Mouse (Mus musculus) c-Kit-negative CD71-positive TER-119-positive erythroid progenitor cells, embryonic 14.5 days (primary cell): ENCODE measurements around the gene Susd1.

Experiments used
- DNase-seq: peaks from one replicate; pipeline ENCODE4 v3.0.0-alpha.2; 2013; ENCODE audit warnings: low read depth, low spot score

The Susd1 gene

GRCm38 (mm10) chr4:59437990-59438854 lies at the start of gene Susd1:
TSS of gene Susd1 (minus strand) at chr4:59438633.
- peak; percentile 47 for DNase-seq

DNA sequence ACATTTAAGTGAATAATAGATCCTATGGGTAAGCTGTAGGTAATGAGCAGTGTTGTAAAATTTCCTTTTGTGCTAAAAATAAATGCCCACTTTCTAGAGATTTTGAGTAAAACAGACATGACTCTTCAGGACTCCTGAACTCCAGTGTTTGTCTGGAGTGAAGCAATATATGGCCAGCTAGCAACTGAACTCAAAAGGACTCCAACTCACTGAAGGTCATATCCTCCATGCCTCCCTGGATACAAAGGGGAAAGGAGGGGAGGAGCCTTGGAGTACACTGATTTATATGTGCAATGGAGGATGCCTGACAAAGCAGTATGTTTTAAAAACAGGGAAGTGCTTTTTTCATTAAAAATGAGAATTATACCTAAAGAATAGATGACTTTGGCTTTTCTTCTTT lies 32.9 kb upstream of the Susd1 start:
- no peak for DNase-seq

- no peak for DNase-seq
These were observed 27.0 kb upstream of the Susd1 start for GRCm38 (mm10) chr4:59465449-59465848.

DNA sequence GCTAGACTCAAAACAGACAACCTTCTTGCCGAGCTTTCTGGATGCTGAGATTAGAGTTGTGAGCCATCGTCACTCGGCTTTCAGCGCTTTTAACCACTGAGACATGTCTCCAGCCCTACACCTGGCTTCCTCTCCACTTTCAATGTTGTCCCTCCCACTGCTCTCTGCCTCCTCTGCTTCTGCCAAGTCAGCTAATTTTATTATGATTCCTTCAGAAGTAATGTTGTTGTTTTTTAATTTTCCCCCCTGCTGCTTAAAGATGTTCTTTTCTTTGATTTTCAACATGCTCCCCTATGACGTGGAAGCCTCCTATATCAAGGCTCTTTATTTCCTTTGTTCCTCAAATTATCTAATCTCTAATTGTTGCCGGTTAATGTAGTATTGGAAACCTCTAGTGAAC lies 26.2 kb upstream of the Susd1 start:
- DNase-seq, result no peak

GRCm38 (mm10) chr4:59462494-59462893 lies 24.1 kb upstream of the Susd1 start:
- DNase-seq, result no peak

DNA sequence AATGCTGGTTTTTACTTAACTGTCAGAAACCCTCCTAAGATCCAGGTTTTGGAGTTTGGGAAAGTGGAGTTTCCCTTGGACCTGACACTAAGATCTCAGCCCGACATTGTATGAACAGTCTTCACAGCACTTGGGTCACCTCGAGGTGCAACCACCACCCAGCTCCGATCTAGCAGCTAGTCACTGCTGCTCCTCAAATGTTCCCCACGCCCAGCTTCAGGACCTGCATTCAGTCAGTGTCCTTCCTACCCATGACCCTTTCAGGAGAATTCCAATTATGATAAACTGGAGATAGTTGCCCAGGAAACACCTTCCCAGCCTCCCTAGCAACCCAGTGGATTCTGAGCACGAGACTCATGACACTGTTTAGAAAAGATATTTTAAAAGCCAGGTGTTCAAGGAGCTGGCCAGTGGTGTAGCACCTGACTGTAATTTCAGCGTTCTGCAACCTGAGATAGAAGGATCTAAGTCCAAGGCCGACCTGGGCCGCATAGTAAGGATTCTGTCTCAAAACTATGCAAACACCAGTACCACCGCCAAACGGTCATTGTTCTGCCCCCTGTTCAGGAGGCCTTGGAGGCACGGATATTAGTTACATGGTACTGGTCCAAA lies 22.8 kb upstream of the Susd1 start:
- no peak for DNase-seq

DNA sequence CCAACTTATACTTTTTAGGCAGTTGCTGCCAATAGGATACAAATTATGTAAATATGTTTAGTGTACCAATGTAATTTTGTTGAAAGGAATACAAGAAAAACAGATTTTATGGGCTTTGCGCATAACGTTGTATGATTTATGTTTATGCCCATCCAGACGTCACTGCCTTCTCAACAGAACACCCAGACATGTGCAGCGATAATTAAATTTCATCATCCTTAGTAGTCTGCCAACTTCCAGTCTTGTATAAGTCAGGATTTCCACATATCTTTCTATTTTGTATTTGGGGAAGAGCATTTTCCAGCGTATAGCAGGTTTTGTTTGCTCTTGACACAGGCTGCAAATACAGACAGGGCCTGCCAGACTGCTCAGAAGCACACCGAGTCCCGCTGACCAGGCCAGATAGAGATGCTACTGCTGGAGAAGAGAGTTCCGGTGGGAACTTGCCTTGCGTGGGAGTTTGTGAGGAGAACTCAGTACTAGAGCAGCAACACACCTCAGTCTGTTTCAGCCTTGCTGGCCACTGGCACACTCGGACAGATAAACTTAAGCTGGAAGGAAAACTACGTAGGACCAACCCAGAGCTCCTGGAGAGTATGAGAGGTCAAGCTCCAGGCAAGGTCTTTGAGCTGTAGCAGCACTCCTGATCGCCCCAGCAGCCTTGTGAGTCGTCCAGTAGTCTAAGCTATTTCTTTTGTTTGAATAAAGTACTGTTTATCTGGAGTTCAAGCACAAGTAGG lies 21.0 kb upstream of the Susd1 start:
- no peak for DNase-seq

GRCm38 (mm10) chr4:59457941-59458340 lies 19.5 kb upstream of the Susd1 start:
- no peak for DNase-seq

GRCm38 (mm10) chr4:59457091-59457490 lies 18.7 kb upstream of the Susd1 start:
- DNase-seq, result no peak

GRCm38 (mm10) chr4:59455465-59455864 lies 17.0 kb upstream of the Susd1 start:
- DNase-seq, result no peak

- no peak for DNase-seq
These were observed 15.6 kb upstream of the Susd1 start for GRCm38 (mm10) chr4:59454046-59454445.

DNA sequence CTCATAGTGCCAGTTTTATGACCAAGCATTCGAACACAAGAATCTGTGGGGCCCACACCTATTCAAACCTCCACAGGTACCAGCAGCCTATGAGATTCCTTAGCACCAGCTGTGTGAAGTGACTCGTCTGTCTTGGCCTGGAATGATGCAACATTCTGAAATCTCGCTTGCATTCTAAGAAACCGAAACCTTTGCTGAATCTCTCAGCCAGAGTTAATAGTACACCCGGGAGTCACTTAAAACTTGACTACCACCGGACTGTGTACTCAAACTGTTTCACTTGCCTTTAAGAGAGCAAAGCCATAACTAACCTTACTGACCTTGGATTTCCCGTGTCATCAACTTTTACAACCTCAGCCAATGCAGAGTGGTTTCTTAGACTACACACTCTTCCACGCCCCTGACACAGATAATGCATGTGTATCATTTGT lies 14.1 kb upstream of the Susd1 start:
- no peak for DNase-seq

DNA sequence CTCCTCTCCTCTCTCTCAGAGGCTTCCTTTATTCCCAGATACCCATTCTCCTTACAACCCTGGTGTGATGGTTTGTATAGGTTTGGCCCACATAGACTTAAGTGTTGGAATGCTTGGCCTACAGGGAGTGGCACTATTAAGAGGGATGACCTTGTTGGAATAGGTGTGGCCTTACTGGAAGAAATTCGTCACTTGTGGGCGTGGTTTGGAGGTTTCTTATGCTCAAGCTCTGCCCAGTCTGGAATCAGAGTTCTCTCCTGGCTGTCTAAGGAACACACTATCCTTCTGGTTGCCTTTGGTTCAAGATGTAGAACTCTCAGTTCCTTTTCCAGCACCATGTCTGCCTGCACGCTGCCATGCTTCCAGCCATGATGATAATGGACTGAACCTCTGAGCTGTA lies 12.5 kb upstream of the Susd1 start:
- no peak for DNase-seq

DNA sequence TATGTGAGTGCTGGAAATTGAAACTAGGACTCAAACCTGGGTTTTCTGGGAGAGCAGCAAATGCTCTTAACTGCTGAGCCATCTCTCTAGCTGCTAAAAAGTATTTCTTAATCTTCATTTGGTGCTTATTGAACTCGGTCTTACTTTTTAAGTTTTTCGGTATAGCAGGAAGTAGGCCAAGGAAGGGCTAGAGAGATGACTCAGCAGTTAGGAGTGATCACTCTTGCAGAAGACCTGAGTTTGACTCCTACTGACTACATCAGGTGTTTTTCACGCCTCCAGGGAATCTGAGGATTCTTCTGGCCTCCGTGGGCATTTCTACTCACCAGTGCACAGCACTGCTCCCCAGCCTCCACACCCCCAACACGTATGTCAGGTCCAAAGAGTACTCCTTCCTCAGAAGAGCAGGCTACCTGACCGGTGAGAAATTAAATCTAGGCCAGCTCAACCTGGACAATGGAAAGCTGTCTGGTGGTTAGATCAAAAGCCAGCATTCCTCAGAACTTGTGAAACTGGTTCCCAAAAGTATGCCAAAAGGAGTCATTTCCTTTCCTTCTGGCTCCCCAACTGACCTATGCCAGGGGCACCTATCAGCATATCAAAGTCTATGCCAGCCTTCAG lies 11.9 kb upstream of the Susd1 start:
- DNase-seq, result no peak

GRCm38 (mm10) chr4:59447296-59447695 lies 8.9 kb upstream of the Susd1 start:
- no peak for DNase-seq

GRCm38 (mm10) chr4:59445516-59445915 lies 7.1 kb upstream of the Susd1 start:
- no peak for DNase-seq

- DNase-seq, result no peak
These were observed 6.6 kb upstream of the Susd1 start for GRCm38 (mm10) chr4:59444994-59445393.

DNA sequence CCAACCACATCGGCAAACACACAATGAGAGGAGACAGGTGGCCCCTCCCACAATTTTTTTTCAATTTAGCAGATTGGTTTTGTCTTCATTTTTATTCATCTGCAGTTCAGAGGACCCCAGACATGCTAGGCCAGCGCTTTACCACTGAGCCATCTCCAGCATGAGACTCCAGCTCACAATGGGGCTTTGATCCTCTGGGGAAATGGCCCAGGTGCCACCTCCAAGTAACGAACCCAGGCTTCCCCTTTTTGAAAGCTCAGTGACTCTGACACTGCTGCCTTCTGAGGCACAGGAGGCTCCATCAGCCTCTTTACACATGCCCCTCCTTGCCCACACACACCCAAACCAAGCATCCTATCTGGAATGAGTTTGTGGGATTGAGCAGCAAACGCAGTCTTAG lies 5.7 kb upstream of the Susd1 start:
- no peak for DNase-seq

DNA sequence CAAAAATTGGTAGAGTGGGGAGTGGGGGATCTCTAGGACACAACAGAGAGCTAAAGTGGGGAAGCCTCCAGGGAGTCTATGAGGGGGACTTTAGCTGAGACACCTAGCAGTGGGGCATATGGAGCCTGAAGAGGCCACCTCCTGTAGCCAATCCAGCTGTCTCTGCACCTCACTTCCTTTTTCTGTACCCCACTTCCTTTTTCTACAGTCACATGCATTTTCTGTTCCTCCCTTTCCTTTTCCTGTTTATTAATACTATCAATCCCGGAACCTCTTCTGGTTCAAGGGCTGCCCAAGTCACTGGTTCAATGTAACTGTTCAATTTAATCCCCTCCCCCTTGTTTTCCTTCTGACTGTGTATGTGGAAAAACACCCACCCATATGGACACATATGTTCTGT lies 2.8 kb upstream of the Susd1 start:
- DNase-seq, result no peak

DNA sequence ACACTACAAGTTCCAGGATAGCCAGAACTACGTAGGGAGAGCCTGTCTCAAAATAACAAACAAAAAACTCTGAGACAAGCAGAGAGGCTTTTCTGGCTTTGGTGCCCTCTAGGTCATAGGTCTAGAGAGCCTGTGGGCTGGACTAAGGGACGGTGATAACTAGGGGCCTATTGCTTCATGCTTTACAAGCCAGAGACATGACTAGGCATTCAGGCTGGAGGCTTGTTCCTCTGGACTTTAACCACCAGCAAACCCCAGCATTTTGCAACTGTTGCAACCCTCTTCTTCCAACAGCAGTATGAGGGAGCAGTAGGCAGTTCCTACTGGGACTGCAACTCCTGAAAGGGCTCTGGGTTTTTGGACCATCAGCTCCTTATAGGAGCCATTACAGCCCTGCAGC lies 1.5 kb upstream of the Susd1 start:
- no peak for DNase-seq

GRCm38 (mm10) chr4:59439041-59439440 lies 608 bp upstream of the Susd1 start:
- DNase-seq, result no peak

DNA sequence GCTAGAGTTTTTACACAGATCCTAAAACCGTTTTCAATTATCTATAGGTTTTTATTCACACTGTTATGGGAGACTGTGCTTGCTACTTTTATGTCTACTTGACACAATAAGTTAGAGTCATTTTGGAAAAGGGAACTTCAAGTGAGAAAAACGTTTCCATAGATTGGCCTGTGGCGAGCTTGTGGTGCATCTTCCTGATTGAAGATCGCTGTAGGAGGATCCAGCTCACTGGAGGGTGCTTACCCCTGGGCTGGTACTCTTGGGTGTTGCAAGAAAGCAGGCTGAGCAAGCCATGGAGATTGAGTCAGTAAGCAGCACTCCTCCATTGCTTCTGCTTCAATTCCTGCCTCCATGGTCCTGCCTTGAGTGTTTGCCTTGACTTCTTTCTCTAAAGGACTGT lies 2.5 kb downstream of the Susd1 start:
- DNase-seq, result no peak
